Mouse (Mus musculus): ENCODE measurements around the gene Mpp3.
A peak's percentile ranks its signal among the peaks of the same experiment; 100 is the strongest.

DNA sequence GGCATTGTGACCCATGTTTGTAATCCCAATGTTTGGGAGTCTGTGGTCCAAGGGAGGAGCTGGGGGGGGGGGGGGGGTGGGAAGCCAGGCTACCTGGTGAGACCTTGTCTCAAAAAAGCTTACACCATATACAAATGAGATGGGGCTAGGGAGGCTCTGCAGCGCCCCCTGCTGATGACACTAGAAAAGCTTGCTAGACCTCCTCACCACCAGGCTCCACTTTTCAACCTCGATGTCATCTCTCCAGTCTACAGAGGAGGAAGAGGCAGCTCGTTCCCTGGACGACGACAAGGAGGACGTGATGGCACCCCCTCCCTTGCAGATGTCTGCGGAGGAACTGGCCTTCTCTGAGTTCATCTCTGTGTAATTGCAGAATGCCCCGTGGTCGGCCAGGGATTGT lies 25.6 kb upstream of the Mpp3 start:
- peak; percentile 72 for TF ChIP-seq CTCF (IDR thresholded peaks at IDR 0.05; ENCODE audit: low read depth)
- TF ChIP-seq EP300 (IDR thresholded peaks at IDR 0.05; ENCODE audit: low read depth), result no peak
